Mouse (Mus musculus) heart, embryonic 11.5 days (tissue): ENCODE data around the gene Ndrg2. TPM values are rescaled to one million over a fixed set of nuclear protein-coding genes. Genes with fewer than 3 reads are reported as not detected.

Source experiments
- ATAC-seq: fragments of 200-750 bp; cut with Nextera tagmentation; replicated peaks from 2 replicates; pipeline ENCODE4 v1.8.0; 2017; ENCODE audit warnings: moderate library complexity; ENCODE audit not compliant: insufficient number of reproducible peaks, low FRiP score, low TSS enrichment
- H3K27ac ChIP-seq: fragments of 300-500 bp; sonication (generic); 2 replicates; pipeline ENCODE4 v1.5.1; 2014; ENCODE audit warnings: mild to moderate bottlenecking, low read depth, low read length
- H3K27me3 ChIP-seq: fragments of 300-500 bp; sonication (generic); 2 replicates; pipeline ENCODE4 v1.6.1; 2014; ENCODE audit warnings: mild to moderate bottlenecking, low read length, mixed read lengths; ENCODE audit not compliant: control insufficient read depth, insufficient read depth
- H3K36me3 ChIP-seq: fragments of 300-500 bp; sonication (generic); 2 replicates; pipeline ENCODE4 v1.6.1; 2014; ENCODE audit warnings: mild to moderate bottlenecking, low read length, moderate library complexity, mixed read lengths; ENCODE audit not compliant: control insufficient read depth, insufficient read depth
- H3K4me1 ChIP-seq: fragments of 300-500 bp; sonication (generic); 2 replicates; pipeline ENCODE4 v1.6.1; 2014; ENCODE audit warnings: low read length; ENCODE audit not compliant: control insufficient read depth, insufficient read depth
- H3K4me2 ChIP-seq: fragments of 300-500 bp; sonication (generic); 2 replicates; pipeline ENCODE4 v1.6.1; 2014; ENCODE audit warnings: mild to moderate bottlenecking, moderate library complexity
- H3K4me3 ChIP-seq: fragments of 300-500 bp; sonication (generic); 2 replicates; pipeline ENCODE4 v1.5.1; 2014; ENCODE audit warnings: low read depth, low read length
- H3K9ac ChIP-seq: fragments of 300-500 bp; sonication (generic); 2 replicates; pipeline ENCODE4 v1.6.1; 2014; ENCODE audit warnings: mild to moderate bottlenecking, low read depth, low read length, moderate library complexity
- H3K9me3 ChIP-seq: fragments of 300-500 bp; sonication (generic); replicated peaks from 2 replicates; pipeline ENCODE4 v1.6.1; 2016; ENCODE audit warnings: low read length; ENCODE audit not compliant: control insufficient read depth
- WGBS: fragments of 180-500 bp; shearing (Covaris S2); extraction: QIAGEN DNeasy Blood & Tissue Kit; methylation state at CpG from one replicate; pipeline ENCODE4 v1.1.7; 2014; ENCODE audit not compliant: insufficient replicate concordance; 5-methylcytosine and 5-hydroxymethylcytosine counted together
- polyA plus RNA-seq: library from polyadenylated mRNA; unstranded; fragments of >200 nt; fragmentation: Nextera tagmentation; extraction: Ambion mirVana; gene quantifications from 2 replicates; pipeline ENCODE4 v1.2.1, GENCODE M21; 2014

The Ndrg2 gene
- 115 and 145 TPM in 2 replicates for polyA plus RNA-seq

- WGBS, result 4% methylated on average over 22 of the region's 23 CpGs
- Histone ChIP-seq H3K9me3 (no peaks in the 10 kb centered on the region), H3K4me2 (peak within 1 kb of the TSS; percentile 98), H3K9ac (peak within 1 kb of the TSS; percentile 82), H3K4me1 (peaks cover 15% of the 10 kb centered on the region), H3K27ac (peak within 1 kb of the TSS; percentile 58), H3K36me3 (0 out of 2 replicates have a peak, but pooled peaks cover 2% of the 10 kb centered on the region), H3K27me3 (no peaks in the 10 kb centered on the region), H3K4me3 (peak within 1 kb of the TSS; percentile 69)
- peak; percentile 46 for ATAC-seq
Measured at GRCm38 (mm10) chr14:51913960-51914762, at the start of gene Ndrg2. Ndrg2 (minus strand) TSS chr14:51914158.

DNA sequence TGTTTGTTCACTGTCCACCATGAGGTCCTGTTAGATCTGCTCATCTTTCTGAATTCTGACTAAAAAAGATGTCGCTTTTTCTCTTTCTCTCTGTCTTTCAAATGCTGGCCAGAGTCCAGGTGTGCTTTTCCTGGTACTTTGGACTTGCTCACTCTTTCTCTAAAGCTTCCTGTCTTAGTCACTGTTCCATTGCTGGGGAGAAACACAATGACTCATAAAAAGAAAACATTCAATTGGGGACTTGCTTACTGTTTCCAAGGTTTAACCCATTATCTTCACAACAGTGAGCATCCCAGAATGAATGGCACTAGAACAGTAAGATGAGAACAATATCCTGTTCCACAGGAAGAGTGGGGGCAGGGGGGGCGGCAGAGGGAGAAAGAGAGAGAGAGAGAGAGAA lies 46.4 kb upstream of the Ndrg2 start:
- Histone ChIP-seq H3K27me3 (no peaks in the 10 kb centered on the region), H3K4me1 (peaks cover 4% of the 10 kb centered on the region; the same call in 1 of the 2 replicates), H3K9me3 (no peaks in the 10 kb centered on the region), H3K36me3 (no peaks in the 10 kb centered on the region), H3K4me3 (no peak overlapping the region), H3K9ac (no peak overlapping the region), H3K4me2 (no peak overlapping the region), H3K27ac (no peak overlapping the region)
- no peak for ATAC-seq
- WGBS, result 78% methylated on average over 2 of the region's 2 CpGs

- Histone ChIP-seq H3K9ac (no peak overlapping the region), H3K9me3 (no peaks in the 10 kb centered on the region), H3K27me3 (no peaks in the 10 kb centered on the region), H3K36me3 (no peaks in the 10 kb centered on the region), H3K4me3 (no peak overlapping the region), H3K4me2 (no peak overlapping the region), H3K4me1 (no peaks in the 10 kb centered on the region), H3K27ac (no peak overlapping the region)
- WGBS, result 67% methylated on average over 6 of the region's 6 CpGs
- ATAC-seq, result no peak
Measured at GRCm38 (mm10) chr14:51943336-51943735, 29.4 kb upstream of the Ndrg2 start.

DNA sequence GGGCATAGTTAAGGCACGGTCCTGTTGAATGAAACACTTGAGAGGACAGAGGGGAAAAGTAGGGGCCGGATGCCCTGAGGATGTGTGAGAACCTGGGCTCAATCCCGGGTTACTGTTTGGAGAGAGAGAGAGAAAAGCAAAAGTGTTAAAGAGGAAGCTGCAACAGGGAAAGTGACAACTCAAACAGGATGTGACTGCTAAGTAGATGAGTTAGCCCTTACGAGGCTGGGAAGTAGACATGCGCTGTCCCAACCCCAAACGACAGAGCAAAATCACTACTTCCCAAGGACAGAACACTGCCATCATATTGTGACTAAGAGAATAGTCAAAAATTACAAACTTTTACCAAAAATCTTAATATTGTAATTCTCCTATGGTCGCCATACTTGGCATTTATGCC lies 28.3 kb upstream of the Ndrg2 start:
- 0 out of 2 replicates have a peak, but pooled peaks cover 2% of the 10 kb centered on the region for H3K9me3 ChIP-seq
- 47% methylated on average over 7 of the region's 7 CpGs for WGBS
- no peaks in the 10 kb centered on the region for H3K27me3 ChIP-seq
- no peak for ATAC-seq
- no peak overlapping the region for H3K9ac ChIP-seq
- H3K4me3 ChIP-seq, result no peak overlapping the region
- H3K27ac ChIP-seq, result no peak overlapping the region
- no peaks in the 10 kb centered on the region for H3K4me1 ChIP-seq
- H3K4me2 ChIP-seq, result no peak overlapping the region
- H3K36me3 ChIP-seq, result no peaks in the 10 kb centered on the region

DNA sequence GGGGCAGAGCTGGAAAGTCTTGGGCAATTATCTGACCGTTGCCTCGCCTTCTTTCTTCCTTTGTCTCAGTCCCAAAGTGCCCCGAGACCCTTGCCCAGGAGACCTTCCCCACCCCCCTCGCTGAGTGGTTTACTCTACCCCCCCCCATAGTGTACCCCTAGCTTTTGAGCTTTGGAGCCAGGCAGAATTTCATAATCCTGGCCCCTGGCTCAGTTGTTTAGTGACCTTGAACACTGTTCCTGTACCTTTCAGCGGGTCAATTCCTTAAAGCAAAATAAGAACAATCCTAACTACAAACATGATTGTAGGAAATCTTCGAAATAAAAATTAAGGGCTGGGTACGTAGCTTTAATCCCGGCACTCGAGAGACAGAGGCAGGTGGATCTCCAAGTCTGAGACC lies 27.6 kb upstream of the Ndrg2 start:
- Histone ChIP-seq H3K9ac (no peak overlapping the region), H3K4me2 (no peak overlapping the region), H3K9me3 (0 out of 2 replicates have a peak, but pooled peaks cover 2% of the 10 kb centered on the region), H3K4me3 (no peak overlapping the region), H3K36me3 (no peaks in the 10 kb centered on the region), H3K4me1 (no peaks in the 10 kb centered on the region), H3K27me3 (no peaks in the 10 kb centered on the region), H3K27ac (no peak overlapping the region)
- 64% methylated on average over 9 of the region's 9 CpGs for WGBS
- ATAC-seq, result no peak

DNA sequence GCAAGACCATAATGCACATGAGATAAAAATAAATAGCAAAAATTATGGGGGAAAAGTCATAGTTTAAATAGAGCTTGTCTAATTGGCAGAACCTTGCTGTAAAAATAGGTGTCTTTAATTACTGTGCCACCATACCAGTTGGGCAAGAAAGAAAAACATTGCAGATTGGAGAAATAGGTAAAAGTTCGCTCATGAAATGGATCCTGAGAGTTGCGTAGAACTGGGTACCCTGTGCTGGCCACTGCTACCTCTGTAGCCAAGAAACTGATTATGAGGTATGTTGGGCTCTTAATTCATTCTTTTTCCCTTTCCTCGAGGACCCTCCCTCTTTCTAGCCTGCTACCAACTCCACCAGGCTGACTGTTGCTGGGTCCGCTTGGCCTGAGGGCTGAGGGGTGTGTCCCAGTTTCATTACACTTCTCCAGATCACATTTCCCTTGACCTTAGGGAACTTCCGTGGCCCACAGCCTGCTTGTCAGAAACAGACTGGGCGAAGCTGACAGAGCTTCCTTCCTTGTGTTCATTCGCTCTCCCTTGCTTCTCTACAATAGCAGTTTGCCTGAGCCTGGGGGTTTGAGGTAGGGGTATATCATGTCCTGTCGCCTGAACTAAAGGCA lies 27.1 kb upstream of the Ndrg2 start:
- 0 out of 2 replicates have a peak, but pooled peaks cover 2% of the 10 kb centered on the region for H3K9me3 ChIP-seq
- no peak overlapping the region for H3K4me3 ChIP-seq
- no peak overlapping the region for H3K27ac ChIP-seq
- 41% methylated on average over 8 of the region's 8 CpGs for WGBS
- no peaks in the 10 kb centered on the region for H3K4me1 ChIP-seq
- H3K27me3 ChIP-seq, result no peaks in the 10 kb centered on the region
- H3K9ac ChIP-seq, result no peak overlapping the region
- H3K36me3 ChIP-seq, result no peaks in the 10 kb centered on the region
- no peak for ATAC-seq
- no peak overlapping the region for H3K4me2 ChIP-seq

DNA sequence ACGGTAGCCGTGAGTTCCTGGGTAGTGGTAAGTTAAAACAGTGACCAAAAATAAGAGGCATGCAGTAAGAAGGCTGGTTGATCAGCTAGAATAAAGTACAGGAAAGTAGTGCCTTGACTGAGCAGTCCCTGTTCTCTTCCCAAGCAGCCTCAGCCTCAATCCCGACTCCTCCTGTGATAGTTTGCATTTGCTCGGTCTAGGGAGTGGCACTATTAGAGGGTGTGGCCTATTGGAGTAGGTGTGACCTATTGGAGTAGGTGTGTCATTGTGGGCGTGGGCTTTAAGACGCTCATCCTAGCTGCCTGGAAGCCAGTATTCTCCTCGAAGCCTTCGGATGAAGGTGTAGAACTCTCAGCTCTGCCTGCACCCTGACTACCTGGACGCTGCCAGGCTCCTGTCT lies 25.0 kb upstream of the Ndrg2 start:
- Histone ChIP-seq H3K27me3 (no peaks in the 10 kb centered on the region), H3K27ac (no peak overlapping the region), H3K9ac (no peak overlapping the region), H3K4me2 (no peak overlapping the region), H3K4me3 (no peak overlapping the region), H3K9me3 (0 out of 2 replicates have a peak, but pooled peaks cover 2% of the 10 kb centered on the region), H3K4me1 (no peaks in the 10 kb centered on the region), H3K36me3 (no peaks in the 10 kb centered on the region)
- ATAC-seq, result no peak
- 84% methylated on average over 9 of the region's 9 CpGs for WGBS

DNA sequence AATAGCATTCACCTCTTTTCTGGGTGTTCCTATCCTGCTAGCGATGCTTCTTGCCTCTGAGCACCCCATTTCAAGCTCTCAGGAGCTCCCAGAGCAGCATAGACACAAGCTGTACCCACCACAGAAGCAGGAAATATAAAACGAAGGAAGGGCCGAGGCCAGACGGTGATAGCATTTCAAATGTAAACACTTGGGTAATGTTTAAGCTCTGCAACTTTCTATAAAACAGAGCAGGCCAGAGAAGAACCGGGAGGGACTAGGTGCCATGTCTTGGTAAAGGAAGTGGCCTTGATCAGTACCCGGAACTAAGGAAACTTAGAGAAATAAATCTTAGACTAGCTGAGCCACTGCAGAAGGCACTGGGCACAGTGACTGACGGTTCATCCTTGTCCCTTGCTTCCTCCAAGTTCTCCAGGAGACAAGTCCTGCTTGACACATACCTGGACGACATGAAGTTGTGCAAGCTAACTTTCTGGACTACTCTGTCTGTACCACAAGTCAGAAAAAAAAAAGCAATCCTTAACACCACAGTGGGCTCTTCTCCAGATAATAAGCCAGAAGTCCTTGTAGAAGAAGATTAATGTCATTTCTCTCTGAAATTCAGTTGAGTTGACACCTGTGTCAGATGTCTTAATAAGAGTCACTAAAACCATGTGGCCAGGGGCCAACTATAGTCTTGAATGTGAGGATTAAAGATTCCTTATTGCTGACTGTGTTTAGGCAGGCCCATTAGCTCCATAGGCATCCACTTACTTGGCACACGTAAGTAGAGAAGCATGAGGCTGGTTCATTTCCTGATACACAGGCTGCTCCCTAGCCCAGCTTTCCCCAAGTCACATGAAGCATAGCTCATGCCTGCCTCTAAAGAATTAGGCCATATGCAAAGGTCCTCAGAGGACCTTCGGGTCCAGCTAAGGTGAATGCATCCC lies 18.4 kb upstream of the Ndrg2 start:
- 55% methylated on average over 10 of the region's 10 CpGs for WGBS
- H3K9me3 ChIP-seq, result no peaks in the 10 kb centered on the region

More for the DNA sequence above, 18.4 kb upstream of the Ndrg2 start:
- H3K36me3 ChIP-seq, result no peaks in the 10 kb centered on the region
- H3K27me3 ChIP-seq, result no peaks in the 10 kb centered on the region
- no peaks in the 10 kb centered on the region for H3K4me1 ChIP-seq
- H3K4me3 ChIP-seq, result no peak overlapping the region
- no peak overlapping the region for H3K27ac ChIP-seq
- H3K4me2 ChIP-seq, result no peak overlapping the region
- no peak for ATAC-seq
- H3K9ac ChIP-seq, result no peak overlapping the region
